14 mouse cellular contexts compared by ENCODE assay signal in genomic region chr4:44251521-44251920, GRCm38 (mm10). TPM values are rescaled to one million over a fixed set of nuclear protein-coding genes. Genes with fewer than 3 reads are reported as not detected.
"Had no signal": no experiment of that assay in that cellular context is flagged by ENCODE, and none has a peak within 500 bp of the region (broad histone marks: within the 10 kb centered on the region; RNA-seq: fewer than 3 reads in every experiment).

No protein-coding gene starts in this region.

- H3K4me3 ChIP-seq: limb, embryonic 12.5 days; liver, embryonic 13.5 days; lung, embryonic 15.5 days; stomach, embryonic 15.5 days had no signal

- ATAC-seq: intestine, embryonic 16.5 days; liver, postnatal 0 days had no signal

- H3K4me2 ChIP-seq: limb, embryonic 12.5 days; stomach, embryonic 15.5 days had no signal

- H3K27ac ChIP-seq: limb, embryonic 12.5 days; liver, embryonic 13.5 days; lung, embryonic 15.5 days; macrophage; stomach, embryonic 15.5 days had no signal

- H3K9ac ChIP-seq: limb, embryonic 12.5 days; liver, embryonic 13.5 days; liver, postnatal 0 days; lung, embryonic 15.5 days; stomach, embryonic 15.5 days had no signal

- DNase-seq: kidney, adult 8-10 months; kidney, postnatal 25 days; layer of hippocampus, adult 9-11 months; liver; liver, embryonic 13.5 days; liver, postnatal 0 days; lung, postnatal 14 days; thymus, postnatal 36 days had no signal

- H3K36me3 ChIP-seq: limb, embryonic 12.5 days; liver, embryonic 13.5 days; lung, embryonic 15.5 days; stomach, embryonic 15.5 days had no signal

- H3K9me3 ChIP-seq: limb, embryonic 12.5 days; liver, embryonic 13.5 days; lung, embryonic 15.5 days; stomach, embryonic 15.5 days had no signal

- H3K27me3 ChIP-seq: lung, embryonic 15.5 days; stomach, embryonic 15.5 days had no signal

RNA-seq across cellular contexts. Expression of gene Melk, which starts 49.2 kb away (rescaled TPM):
- total RNA-seq: layer of hippocampus, adult 18-20 months had no signal
